Mouse (Mus musculus) urinary bladder, adult 2 months (tissue): ENCODE results near the gene BC067074. TPM values are rescaled to one million over a fixed set of nuclear protein-coding genes. Genes with fewer than 3 reads are reported as not detected.
A peak's percentile ranks its signal among the peaks of the same experiment; 100 is the strongest.
"Not testable (repeated sequence)": the region's sequence is repeated elsewhere in the genome, so short reads cannot be mapped to it uniquely, and the experiment has no call there.

Experiments used
- DNase-seq: peaks from one replicate; pipeline ENCODE4 v3.0.0; 2022; ENCODE audit warnings: low spot score
- polyA plus RNA-seq: library from polyadenylated mRNA; depleted of rRNA; stranded (reverse); fragments of >200 nt; gene quantifications from 2 replicates; pipeline ENCODE4 v1.2.3, GENCODE M21; 2012; rRNA removed

Gene BC067074
- 2.1 and 2.7 TPM in 2 replicates for polyA plus RNA-seq

GRCm38 (mm10) chr13:113292975-113293706 is at the start of gene BC067074:
BC067074 (plus strand) TSS chr13:113293159.
- DNase-seq: peak; percentile 22

- no peak for DNase-seq
These were observed 47.9 kb upstream of the BC067074 start for GRCm38 (mm10) chr13:113245025-113245424.

DNA sequence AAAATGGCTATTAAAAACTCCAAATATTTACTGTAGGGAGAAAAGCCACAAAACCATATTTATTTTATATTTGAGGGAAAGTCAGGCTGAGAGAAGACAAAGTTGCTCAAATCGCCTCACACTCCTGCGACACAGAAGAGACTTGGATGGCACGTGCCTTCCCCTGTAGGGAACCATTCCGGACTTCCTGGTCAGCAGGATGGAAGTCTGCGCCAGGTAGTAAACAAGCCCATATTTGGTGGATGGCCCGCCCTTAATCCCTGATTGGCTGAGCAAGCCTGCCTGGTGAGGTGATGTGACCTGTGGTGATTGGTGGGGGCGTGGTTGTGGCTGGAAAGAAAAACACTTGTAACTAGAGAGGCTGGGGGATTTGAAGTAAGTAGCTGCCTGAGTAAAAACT is 40.4 kb upstream of the BC067074 start:
- not testable (repeated sequence) for DNase-seq

DNA sequence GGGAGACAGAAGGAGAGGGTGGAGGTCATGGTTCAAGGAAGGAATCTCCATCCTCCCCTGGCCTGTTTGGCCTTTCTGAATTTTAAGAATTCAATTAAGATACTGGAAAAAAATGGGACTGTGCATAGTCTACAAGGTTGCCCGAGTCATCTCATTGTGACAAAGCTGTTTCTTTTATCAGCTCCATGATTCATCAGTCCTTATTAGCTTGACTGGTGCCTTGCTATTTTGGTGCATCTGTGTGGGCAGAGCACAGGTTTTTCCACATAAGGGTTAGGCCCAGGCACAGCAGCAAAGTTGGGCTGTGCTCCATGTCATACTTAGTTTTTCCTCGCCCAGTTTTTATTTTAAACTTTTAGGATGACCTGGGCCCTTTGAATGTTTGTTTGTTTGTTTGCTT is 36.2 kb upstream of the BC067074 start:
- no peak for DNase-seq

GRCm38 (mm10) chr13:113257190-113257589 is 35.8 kb upstream of the BC067074 start:
- DNase-seq: no peak

DNA sequence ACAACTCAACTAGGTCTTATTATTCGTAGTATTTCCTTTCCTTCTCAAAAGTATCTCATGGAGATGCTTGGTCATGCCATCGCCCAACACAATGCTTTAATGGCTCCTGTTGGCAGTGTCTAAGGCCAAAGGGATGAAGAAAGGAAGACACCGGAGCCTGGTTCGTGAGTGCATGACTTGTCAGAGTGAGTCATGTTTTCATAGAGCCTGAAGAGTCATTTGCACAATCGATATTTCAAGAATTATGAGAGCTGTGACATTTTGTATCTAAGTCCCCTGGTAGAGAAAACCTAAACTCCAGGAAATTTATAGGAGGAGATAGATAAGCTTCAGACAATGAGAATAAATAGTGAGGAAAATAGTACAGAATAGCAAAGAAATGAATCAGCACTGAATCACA is 33.7 kb upstream of the BC067074 start:
- no peak for DNase-seq

DNA sequence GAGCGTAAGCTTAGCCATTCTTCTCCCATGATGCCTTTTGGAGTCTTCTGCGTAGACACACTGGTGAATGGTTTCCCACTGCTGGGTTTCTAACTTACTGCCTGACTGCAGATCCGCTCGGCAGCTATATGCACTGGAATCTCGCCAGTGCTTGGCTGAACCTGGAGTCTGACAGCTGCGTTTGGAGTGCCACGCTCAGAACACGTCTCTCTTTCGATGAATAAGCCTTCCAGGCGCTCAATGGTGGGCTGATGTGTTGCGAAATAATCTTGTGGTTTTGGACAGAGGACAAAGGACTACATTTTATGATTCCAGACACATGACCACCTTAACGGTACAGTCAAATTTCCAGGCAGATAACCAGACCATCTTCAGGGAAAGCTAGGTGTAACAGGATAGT is 30.1 kb upstream of the BC067074 start:
- DNase-seq: no peak

DNA sequence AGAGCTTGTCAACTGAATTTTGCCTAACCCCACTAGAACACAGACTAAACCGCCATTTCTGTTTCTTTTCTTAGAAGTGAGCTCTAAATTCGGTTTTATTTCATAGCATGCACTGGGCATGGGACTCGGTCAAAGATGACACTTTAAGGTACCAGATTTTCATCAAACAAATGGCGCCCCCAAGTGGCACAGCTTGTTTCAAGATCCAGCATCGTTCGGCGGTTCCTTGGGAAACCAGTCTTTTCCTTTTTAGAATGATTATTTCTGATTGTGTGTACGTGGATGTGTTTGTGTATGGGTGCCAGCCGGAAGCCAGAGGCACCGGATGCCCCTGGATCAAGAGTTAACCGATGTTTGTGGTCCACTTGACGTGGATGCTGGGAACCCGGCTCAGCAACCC is 27.7 kb upstream of the BC067074 start:
- no peak for DNase-seq

DNA sequence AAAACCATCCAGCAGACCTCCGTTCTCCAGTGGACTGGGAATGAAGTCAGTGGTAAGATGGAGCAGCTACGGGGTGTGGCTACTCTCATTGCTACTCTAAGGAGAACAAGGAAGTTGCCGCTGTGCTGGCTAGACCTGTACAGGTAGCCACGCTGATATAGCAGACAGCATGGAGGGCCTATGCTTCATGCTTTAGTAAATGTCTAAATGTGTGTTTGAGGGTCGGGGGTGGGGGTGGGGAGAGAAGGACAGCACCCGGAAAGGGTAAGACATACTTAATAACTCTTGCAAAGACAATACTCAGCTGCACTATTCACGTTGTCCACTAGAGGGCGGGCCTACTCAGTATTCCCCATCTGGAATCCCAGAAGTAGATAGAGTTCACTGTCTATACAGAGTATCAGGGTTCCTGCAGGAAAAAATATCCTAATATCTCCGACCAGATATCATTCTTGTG is 26.4 kb upstream of the BC067074 start:
- DNase-seq: no peak

DNA sequence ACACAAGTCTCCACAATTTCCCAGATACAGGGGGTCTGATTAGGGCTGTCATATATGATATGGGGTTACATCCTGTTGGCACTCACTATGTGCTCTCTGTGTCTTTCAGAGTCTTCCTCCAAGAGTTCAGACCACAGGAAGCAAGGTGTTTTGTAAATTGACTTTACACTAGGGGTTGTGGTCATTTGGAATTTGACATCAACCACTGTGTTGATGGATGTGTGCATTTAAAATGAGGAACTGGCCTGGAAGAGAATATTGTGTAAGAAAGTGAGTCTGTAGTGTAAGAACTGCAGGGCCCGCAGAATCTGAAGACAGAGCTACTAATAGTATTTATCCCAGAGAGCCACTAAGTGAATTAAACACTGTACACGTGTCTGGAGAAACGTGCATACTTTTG is 25.8 kb upstream of the BC067074 start:
- no peak for DNase-seq

DNA sequence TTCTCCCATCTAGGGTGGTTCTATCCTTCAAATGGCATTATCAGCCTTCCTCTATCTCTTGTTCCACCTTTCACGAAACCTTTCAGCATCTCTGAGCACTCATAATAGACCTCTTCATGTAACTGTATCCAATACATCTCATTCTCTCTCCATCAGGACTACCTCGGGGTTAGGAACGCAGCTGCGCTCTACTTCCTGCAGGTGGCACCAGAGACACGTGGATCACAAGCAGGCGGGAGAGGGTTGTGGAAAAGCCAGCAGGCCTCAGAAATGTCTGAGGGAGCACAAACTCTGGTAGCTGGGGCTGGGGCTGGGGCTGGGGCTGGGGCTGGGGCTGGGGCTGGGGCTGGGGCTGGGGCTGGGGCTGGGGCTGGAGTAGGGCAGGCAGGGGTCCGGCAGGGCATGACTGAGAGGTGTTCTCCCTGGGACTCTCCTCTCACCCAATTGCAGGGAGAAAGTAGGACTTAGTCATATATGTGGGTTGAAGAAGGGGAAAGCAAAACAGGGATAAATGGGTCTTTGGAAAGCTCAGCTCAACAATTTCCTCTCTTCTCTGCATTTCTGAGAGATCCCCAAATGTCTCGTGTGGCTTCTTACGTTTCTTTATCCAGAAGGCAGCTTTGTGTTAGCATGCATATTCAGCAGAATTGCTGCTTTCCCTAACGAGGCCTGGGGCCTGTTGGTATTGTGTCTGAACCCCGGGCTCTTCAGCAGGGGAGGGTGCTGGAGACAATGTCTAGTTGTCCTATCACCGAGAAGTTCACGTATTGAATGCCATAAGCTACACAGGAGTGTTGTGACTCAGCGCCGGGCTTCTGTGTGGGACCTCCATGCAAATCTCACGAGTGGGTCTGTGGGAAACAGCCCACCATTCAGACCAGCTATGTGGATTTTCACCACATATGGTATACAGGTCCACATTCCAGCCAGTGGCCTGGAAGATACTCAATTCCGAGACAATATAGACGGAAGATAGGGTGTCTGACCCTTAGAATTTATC is 22.9 kb upstream of the BC067074 start:
- peak; percentile 47 for DNase-seq

GRCm38 (mm10) chr13:113271189-113271588 is 21.8 kb upstream of the BC067074 start:
- no peak for DNase-seq

GRCm38 (mm10) chr13:113287141-113287540 is 5.8 kb upstream of the BC067074 start:
- DNase-seq: no peak

DNA sequence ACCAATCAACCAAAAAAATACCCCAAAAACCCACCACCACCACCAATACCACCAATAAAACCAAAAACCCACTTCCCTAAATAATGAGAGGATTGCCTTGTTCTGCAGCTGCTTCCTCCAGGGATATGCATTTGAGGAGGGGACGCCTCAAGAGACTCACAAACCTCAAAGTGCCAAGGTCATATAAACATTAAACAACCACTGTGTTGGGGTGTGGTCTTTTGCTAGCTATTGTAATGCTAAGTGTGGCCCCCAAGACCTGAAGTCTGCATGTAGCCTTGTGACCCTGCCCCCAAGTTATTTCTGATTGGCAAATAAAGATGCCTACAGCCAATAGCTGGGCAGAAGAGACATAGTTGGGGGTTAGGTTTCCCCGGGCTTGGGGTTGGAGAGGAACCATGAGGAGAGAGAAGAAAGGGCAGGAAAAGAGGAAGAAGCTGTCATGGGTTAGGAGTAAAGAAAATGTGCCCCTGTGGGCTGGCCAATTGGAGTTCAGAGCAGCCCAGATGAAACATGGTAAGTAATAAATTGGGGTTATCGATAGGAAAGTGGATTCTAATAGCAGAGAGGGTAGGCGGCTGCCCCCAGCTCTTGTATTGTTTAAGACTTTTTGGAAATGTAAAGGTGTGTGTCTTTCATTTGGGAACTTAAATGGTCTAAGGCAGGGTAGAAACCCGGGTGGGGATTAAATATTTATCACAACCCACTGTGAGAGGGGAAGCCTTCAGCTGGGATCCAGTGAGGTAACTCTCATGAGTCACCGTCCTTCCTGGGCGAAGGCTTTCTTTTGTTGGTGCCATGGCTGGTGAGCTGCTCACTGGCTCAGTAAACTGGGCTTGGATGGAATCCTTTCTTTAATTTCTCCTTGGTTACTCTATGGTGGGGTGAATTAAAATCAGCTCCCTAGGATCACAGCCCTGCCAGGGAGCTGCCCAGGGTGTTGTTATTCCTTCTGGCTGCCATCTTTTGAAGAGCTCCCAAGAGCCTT is 4.5 kb upstream of the BC067074 start:
- DNase-seq: no peak

DNA sequence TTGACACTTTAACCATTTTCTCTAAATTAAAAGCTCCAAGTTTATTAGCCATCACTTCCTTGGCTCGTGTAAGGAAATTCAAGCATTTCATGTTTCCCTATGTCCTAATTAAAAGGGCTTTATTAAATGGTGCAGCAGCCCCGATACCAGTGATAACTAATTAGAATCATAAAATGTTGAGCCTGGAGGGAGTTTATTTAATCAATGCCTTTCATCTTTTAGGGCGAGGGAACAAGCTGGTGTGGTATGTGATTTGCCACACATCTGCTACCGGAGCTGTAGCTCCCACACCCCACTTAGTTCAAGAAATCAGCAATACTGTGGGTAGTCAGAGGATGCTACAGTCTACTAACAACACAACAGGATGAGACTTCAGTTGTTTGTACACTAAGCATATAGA is 3.2 kb upstream of the BC067074 start:
- no peak for DNase-seq

GRCm38 (mm10) chr13:113292001-113292400 is 958 bp upstream of the BC067074 start:
- DNase-seq: no peak

- no peak for DNase-seq
These were observed 911 bp downstream of the BC067074 start for GRCm38 (mm10) chr13:113293707-113294432.

DNA sequence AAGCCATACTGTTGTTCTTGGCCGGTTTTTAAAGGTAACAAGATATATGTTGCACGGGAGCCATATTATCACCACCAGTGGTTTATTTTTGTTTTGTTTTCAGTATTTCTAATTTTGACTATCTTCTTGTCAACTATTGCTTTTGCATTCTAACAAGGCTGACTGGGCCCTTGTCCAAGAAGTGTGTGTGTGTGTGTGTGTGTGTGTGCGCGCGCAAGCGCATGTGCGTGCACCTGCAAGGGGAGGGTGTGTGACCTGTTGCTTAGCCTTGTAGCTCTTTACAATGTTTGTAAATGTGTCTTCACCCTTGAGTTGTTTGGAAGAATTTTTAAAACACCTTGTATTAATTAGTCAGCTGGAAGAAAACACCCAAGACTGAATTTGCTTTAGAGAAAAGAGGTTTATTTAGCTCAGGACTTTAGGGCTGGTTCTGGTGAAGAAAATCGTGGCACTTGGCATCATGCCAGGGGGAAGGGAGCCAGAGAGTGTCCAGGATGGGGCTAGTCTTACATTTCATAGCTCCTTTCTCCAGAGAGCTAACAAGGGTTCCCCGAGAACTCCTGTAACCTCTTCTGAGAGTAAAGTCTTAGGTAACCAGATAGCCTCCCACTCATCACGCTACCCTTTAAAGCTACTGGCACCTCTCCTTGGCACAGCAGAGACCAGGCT is 3.0 kb downstream of the BC067074 start:
- no peak for DNase-seq

- no peak for DNase-seq
These were observed 13.6 kb downstream of the BC067074 start for GRCm38 (mm10) chr13:113306581-113306980.

DNA sequence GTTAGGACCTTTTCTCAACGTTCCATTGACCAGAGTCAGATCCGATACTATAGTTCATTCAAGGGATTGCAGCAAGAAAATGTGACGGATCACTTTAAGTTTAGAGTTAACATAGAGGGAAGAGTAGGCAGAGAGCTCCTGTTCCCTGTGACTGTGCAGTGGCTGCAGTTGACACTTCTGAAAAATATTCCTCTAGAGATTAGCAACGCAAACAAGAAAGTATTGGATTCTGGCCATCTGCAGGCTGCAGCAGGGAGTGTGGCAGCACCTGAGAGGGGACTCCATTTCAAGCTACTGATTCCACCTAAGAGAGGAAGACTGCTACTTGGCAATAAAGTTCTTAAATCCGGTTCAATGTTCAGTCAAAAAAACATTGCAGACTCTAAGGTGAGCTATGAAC is 26.6 kb downstream of the BC067074 start:
- no peak for DNase-seq
